Mouse (Mus musculus): ENCODE results near the gene Trim33.

DNA sequence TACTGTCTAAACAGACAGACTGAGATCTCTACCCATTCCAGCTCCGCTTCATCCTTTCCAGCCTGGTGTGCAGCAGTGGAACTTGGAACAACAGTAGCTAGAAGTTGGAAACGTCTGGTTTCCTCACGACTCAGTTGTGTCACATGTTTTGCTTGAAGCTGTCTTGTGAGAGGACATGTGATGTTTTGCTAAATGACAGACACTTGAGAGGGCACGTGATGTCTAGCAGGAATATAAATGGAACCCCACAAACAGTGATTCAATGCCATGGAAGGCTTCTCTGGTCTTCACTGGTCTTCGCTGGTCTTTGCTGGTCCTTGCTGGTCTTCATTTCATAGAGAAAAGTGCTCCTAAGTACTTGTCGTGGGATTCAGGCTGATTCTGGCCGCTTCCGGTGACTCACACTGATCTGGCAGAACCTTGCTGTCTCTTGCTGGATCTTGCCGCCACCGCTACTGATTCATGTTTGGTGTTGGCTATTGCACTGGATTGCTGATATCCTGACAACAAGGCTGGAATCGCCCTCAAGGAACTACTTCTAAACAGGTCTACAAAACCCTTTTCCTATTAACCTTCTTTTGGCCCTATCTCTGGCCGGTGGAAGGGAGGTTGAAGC is 16.2 kb upstream of the Trim33 start:
- no peak for TF ChIP-seq CTCF (IDR thresholded peaks at IDR 0.05; ENCODE audit: low read depth)
- TF ChIP-seq EP300 (IDR thresholded peaks at IDR 0.05; ENCODE audit: low read depth), result no peak
